Mouse (Mus musculus): ENCODE measurements at regions not wholly inside any gene's neighbourhood (a gene's known extent, or its start where the extent isn't known, plus 50 kb on each side); places are given as distances from the start of the nearest gene placed in this dataset.

GRCm38 (mm10) chr14:71129771-71130211 is 530.2 kb upstream of the Fam160b2 start:
- no peaks in the 10 kb centered on the region for H3K36me3 ChIP-seq (ENCODE audit: insufficient read depth, low read length)
- H3K4me1 ChIP-seq (replicated peaks; ENCODE audit: insufficient read depth, low read length): no peaks in the 10 kb centered on the region
- peak; percentile 24 for DNase-seq (ENCODE audit: low spot score)
- no peaks in the 10 kb centered on the region for H3K9me3 ChIP-seq (replicated peaks; ENCODE audit: low read length)
- H3K27me3 ChIP-seq (ENCODE audit: insufficient read depth, low read length): no peaks in the 10 kb centered on the region
- no peak for TF ChIP-seq CTCF (IDR thresholded peaks at IDR 0.05; ENCODE audit: low read depth)
- H3K9ac ChIP-seq (ENCODE audit: low read depth, low read length): no peak overlapping the region
- H3K27ac ChIP-seq: no peak overlapping the region
- H3K4me2 ChIP-seq (ENCODE audit: low read length): no peak overlapping the region
- no peak overlapping the region for H3K4me3 ChIP-seq (replicated peaks; ENCODE audit: low read depth, low read length)
- ATAC-seq (replicated peaks; ENCODE audit: low FRiP score, low read depth): no peak
- 69% methylated on average over 4 of the region's 4 CpGs for whole genome bisulfite sequencing

- no peak for DNase-seq (ENCODE audit: low spot score)
- WGBS: 98% methylated on average over 3 of the region's 3 CpGs
- H3K27ac ChIP-seq: no peak overlapping the region
- H3K9me3 ChIP-seq (replicated peaks; ENCODE audit: low read length): no peaks in the 10 kb centered on the region
- H3K27me3 ChIP-seq (ENCODE audit: insufficient read depth, low read length): no peaks in the 10 kb centered on the region
- TF ChIP-seq CTCF (IDR thresholded peaks at IDR 0.05; ENCODE audit: low read depth): no peak
- H3K4me3 ChIP-seq (replicated peaks; ENCODE audit: low read depth, low read length): no peak overlapping the region
- H3K9ac ChIP-seq (ENCODE audit: low read depth, low read length): no peak overlapping the region
- no peak for ATAC-seq (replicated peaks; ENCODE audit: low FRiP score, low read depth)
- H3K36me3 ChIP-seq (ENCODE audit: insufficient read depth, low read length): no peaks in the 10 kb centered on the region
- no peak overlapping the region for H3K4me2 ChIP-seq (ENCODE audit: low read length)
- H3K4me1 ChIP-seq (replicated peaks; ENCODE audit: insufficient read depth, low read length): no peaks in the 10 kb centered on the region
These were observed 528.9 kb upstream of the Fam160b2 start for GRCm38 (mm10) chr14:71128495-71128894.

GRCm38 (mm10) chr14:71118681-71119080 is 519.0 kb upstream of the Fam160b2 start:
- Histone ChIP-seq H3K4me3 (replicated peaks; ENCODE audit: low read depth, low read length) (no peak overlapping the region), H3K36me3 (ENCODE audit: insufficient read depth, low read length) (no peaks in the 10 kb centered on the region), H3K27me3 (ENCODE audit: insufficient read depth, low read length) (no peaks in the 10 kb centered on the region), H3K9me3 (replicated peaks; ENCODE audit: low read length) (no peaks in the 10 kb centered on the region), H3K4me1 (replicated peaks; ENCODE audit: insufficient read depth, low read length) (no peaks in the 10 kb centered on the region), H3K9ac (ENCODE audit: low read depth, low read length) (no peak overlapping the region), H3K27ac (no peak overlapping the region), H3K4me2 (ENCODE audit: low read length) (no peak overlapping the region)
- no peak for TF ChIP-seq CTCF (IDR thresholded peaks at IDR 0.05; ENCODE audit: low read depth)
- 82% methylated on average over 7 of the region's 7 CpGs for WGBS
- no peak for DNase-seq (ENCODE audit: low spot score)
- ATAC-seq (replicated peaks; ENCODE audit: low FRiP score, low read depth): no peak

- ATAC-seq (replicated peaks; ENCODE audit: low FRiP score, low read depth): no peak
- Histone ChIP-seq H3K4me2 (ENCODE audit: low read length) (no peak overlapping the region), H3K4me3 (replicated peaks; ENCODE audit: low read depth, low read length) (no peak overlapping the region), H3K4me1 (replicated peaks; ENCODE audit: insufficient read depth, low read length) (no peaks in the 10 kb centered on the region), H3K36me3 (ENCODE audit: insufficient read depth, low read length) (no peaks in the 10 kb centered on the region), H3K9me3 (replicated peaks; ENCODE audit: low read length) (no peaks in the 10 kb centered on the region), H3K27me3 (ENCODE audit: insufficient read depth, low read length) (no peaks in the 10 kb centered on the region), H3K9ac (ENCODE audit: low read depth, low read length) (no peak overlapping the region), H3K27ac (no peak overlapping the region)
- no peak for DNase-seq (ENCODE audit: low spot score)
- WGBS: 87% methylated on average over 3 of the region's 3 CpGs
- TF ChIP-seq CTCF (IDR thresholded peaks at IDR 0.05; ENCODE audit: low read depth): no peak
These were observed 516.3 kb upstream of the Fam160b2 start for GRCm38 (mm10) chr14:71115798-71116432.

GRCm38 (mm10) chr14:71115095-71115797 is 515.6 kb upstream of the Fam160b2 start:
- Histone ChIP-seq H3K9me3 (replicated peaks; ENCODE audit: low read length) (no peaks in the 10 kb centered on the region), H3K27me3 (ENCODE audit: insufficient read depth, low read length) (no peaks in the 10 kb centered on the region), H3K27ac (no peak overlapping the region), H3K4me2 (ENCODE audit: low read length) (no peak overlapping the region), H3K36me3 (ENCODE audit: insufficient read depth, low read length) (no peaks in the 10 kb centered on the region), H3K4me3 (replicated peaks; ENCODE audit: low read depth, low read length) (no peak overlapping the region), H3K9ac (ENCODE audit: low read depth, low read length) (no peak overlapping the region), H3K4me1 (replicated peaks; ENCODE audit: insufficient read depth, low read length) (no peaks in the 10 kb centered on the region)
- WGBS: 76% methylated on average over 8 of the region's 8 CpGs
- DNase-seq (ENCODE audit: low spot score) (no peak), ATAC-seq (replicated peaks; ENCODE audit: low FRiP score, low read depth) (no peak)
- no peak for TF ChIP-seq CTCF (IDR thresholded peaks at IDR 0.05; ENCODE audit: low read depth)

- H3K4me3 ChIP-seq (replicated peaks; ENCODE audit: low read depth, low read length): no peak overlapping the region
- H3K27me3 ChIP-seq (ENCODE audit: insufficient read depth, low read length): no peaks in the 10 kb centered on the region
- no peak overlapping the region for H3K9ac ChIP-seq (ENCODE audit: low read depth, low read length)
- H3K9me3 ChIP-seq (replicated peaks; ENCODE audit: low read length): no peaks in the 10 kb centered on the region
- ATAC-seq (replicated peaks; ENCODE audit: low FRiP score, low read depth) (no peak), DNase-seq (ENCODE audit: low spot score) (no peak)
- H3K4me2 ChIP-seq (ENCODE audit: low read length): no peak overlapping the region
- no peak for TF ChIP-seq CTCF (IDR thresholded peaks at IDR 0.05; ENCODE audit: low read depth)
- no peaks in the 10 kb centered on the region for H3K4me1 ChIP-seq (replicated peaks; ENCODE audit: insufficient read depth, low read length)
- no peaks in the 10 kb centered on the region for H3K36me3 ChIP-seq (ENCODE audit: insufficient read depth, low read length)
- no peak overlapping the region for H3K27ac ChIP-seq
These were observed 513.6 kb upstream of the Fam160b2 start for GRCm38 (mm10) chr14:71113198-71113597.
